Mouse (Mus musculus): ENCODE measurements around the gene 1700001O22Rik.

Gene 1700001O22Rik

GRCm38 (mm10) chr2:30752471-30752870 is 51.0 kb downstream of the 1700001O22Rik start:
- DNase-seq (ENCODE audit: low read depth): no peak

DNA sequence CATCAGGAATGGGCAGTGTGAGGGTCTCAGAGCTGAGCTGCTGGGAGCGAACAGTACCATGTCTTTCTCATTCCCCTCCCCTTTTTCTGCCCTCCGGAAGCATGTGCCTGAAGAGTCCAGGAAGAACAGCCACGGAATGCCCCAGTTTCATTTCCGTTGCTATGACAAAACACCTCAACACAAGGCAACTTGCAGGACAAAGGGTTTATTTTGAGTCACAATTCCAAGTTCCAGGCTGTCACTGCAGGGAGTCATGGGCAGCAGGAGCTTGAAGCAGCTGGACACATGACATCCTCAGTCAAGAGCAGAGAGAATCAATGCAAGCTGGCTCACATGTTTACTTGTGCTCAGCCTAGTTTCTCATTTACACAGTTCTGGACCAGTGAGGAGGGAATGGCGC is 53.4 kb downstream of the 1700001O22Rik start:
- DNase-seq (ENCODE audit: low read depth): no peak

- DNase-seq (ENCODE audit: low read depth): no peak
These were observed 55.8 kb downstream of the 1700001O22Rik start for GRCm38 (mm10) chr2:30747602-30748162.
